Mouse (Mus musculus) CH12.LX (cell line): ENCODE data around the gene Cxcl10. TPM values are rescaled to one million over a fixed set of nuclear protein-coding genes. Genes with fewer than 3 reads are reported as not detected.
A peak's percentile ranks its signal among the peaks of the same experiment; 100 is the strongest.

Source experiments
- DNase-seq: peaks from one replicate; pipeline ENCODE4 v3.0.0-alpha.2; 2013; ENCODE audit errors: extremely low read depth
- H3K27ac ChIP-seq: 2 replicates; pipeline ENCODE4 v1.5.1; 2012; ENCODE audit warnings: low read depth, mild to moderate bottlenecking, control low read depth, moderate library complexity; ENCODE audit not compliant: insufficient read depth
- H3K27me3 ChIP-seq: replicated peaks from 2 replicates; pipeline ENCODE3; 2012; ENCODE audit warnings: inconsistent platforms
- H3K36me3 ChIP-seq, 2 experiments: replicated peaks in 1 of 2; 2 replicates each; pipeline versions ENCODE3 to v1.6.1; 2012; ENCODE audit warnings: inconsistent platforms in 1 of 2, low read length in 1 of 2, mild to moderate bottlenecking in 1 of 2, mixed read lengths in 1 of 2, moderate library complexity in 1 of 2; ENCODE audit not compliant: control insufficient read depth in 1 of 2, insufficient read depth in 1 of 2
- H3K4me1 ChIP-seq, 2 experiments: 2 replicates each; pipeline ENCODE4 v1.6.1; 2012; ENCODE audit warnings: inconsistent platforms in 1 of 2, moderate library complexity in 1 of 2; ENCODE audit not compliant: insufficient read depth in 2 of 2, control insufficient read depth in 1 of 2
- H3K4me2 ChIP-seq: 2 replicates; pipeline ENCODE4 v1.6.1; 2012; ENCODE audit warnings: low read depth, mild to moderate bottlenecking, control low read depth; ENCODE audit not compliant: poor library complexity, insufficient read depth, severe bottlenecking
- H3K4me3 ChIP-seq, 3 experiments: fragments of 150-350 bp in 1 of 3; sonication (generic) in 1 of 3; replicated peaks in 1 of 3; 2 replicates each; pipeline versions ENCODE3 to v1.5.1; 2011 to 2012; ENCODE audit warnings: low read depth in 2 of 3, low read length in 2 of 3, mild to moderate bottlenecking in 2 of 3, moderate library complexity in 2 of 3, control low read depth in 1 of 3, improper control_type of control experiment in 1 of 3, inconsistent platforms in 1 of 3, mixed read lengths in 1 of 3; ENCODE audit not compliant: poor library complexity in 1 of 3
- H3K79me2 ChIP-seq: replicated peaks from 2 replicates; pipeline ENCODE4 v1.6.1; 2012; ENCODE audit warnings: mild to moderate bottlenecking, moderate library complexity; ENCODE audit not compliant: control insufficient read depth, poor library complexity, insufficient read depth, severe bottlenecking; ENCODE audit errors: extremely low read depth
- H3K9ac ChIP-seq: 2 replicates; pipeline ENCODE4 v1.6.1; 2012; ENCODE audit warnings: low read depth, mild to moderate bottlenecking, control low read depth, moderate library complexity; ENCODE audit not compliant: insufficient read depth
- H3K9me3 ChIP-seq: replicated peaks from 2 replicates; pipeline ENCODE3; 2012; ENCODE audit warnings: low read length, inconsistent platforms, mixed read lengths
- CHD2 ChIP-seq: IDR thresholded peaks from 2 replicates; pipeline ENCODE4 v1.6.1; 2011; ENCODE audit warnings: low read length, improper control_type of control experiment
- CTCF ChIP-seq, 2 experiments: IDR thresholded peaks in 1 of 2; conservative IDR thresholded peaks in 1 of 2; 2 replicates each; pipeline ENCODE4 v1.5.1; 2011 to 2012; ENCODE audit warnings: low read depth in 2 of 2, low read length in 2 of 2, improper control_type of control experiment in 1 of 2, inconsistent platforms in 1 of 2, mild to moderate bottlenecking in 1 of 2, moderate library complexity in 1 of 2
- ELF1 ChIP-seq: IDR thresholded peaks from 2 replicates; pipeline ENCODE4 v1.6.1; 2014; ENCODE audit warnings: low read depth, mild to moderate bottlenecking, inconsistent platforms, low read length, improper control_type of control experiment
- EP300 ChIP-seq: IDR thresholded peaks from 2 replicates; pipeline ENCODE4 v1.6.1; 2011; ENCODE audit warnings: low read length, improper control_type of control experiment
- ETS1 ChIP-seq: conservative IDR thresholded peaks from 2 replicates; pipeline ENCODE4 v1.6.1; 2012; ENCODE audit warnings: low read depth, mild to moderate bottlenecking, inconsistent platforms, low read length, improper control_type of control experiment, moderate library complexity
- GABPA ChIP-seq: IDR thresholded peaks from 2 replicates; pipeline ENCODE4 v1.6.1; 2012; ENCODE audit warnings: low read depth, low read length, improper control_type of control experiment, inconsistent platforms; ENCODE audit not compliant: insufficient replicate concordance
- HCFC1 ChIP-seq: IDR thresholded peaks from 2 replicates; pipeline ENCODE4 v1.6.1; 2012; ENCODE audit warnings: low read depth, mild to moderate bottlenecking, inconsistent platforms, low read length, improper control_type of control experiment
- JUND ChIP-seq: conservative IDR thresholded peaks from 2 replicates; pipeline ENCODE4 v1.6.1; 2011; ENCODE audit warnings: low read depth, low read length, improper control_type of control experiment
- MAFK ChIP-seq: IDR thresholded peaks from 2 replicates; pipeline ENCODE4 v1.6.1; 2011; ENCODE audit warnings: low read length, improper control_type of control experiment; ENCODE audit not compliant: insufficient replicate concordance
- MAX ChIP-seq: IDR thresholded peaks from 2 replicates; pipeline ENCODE4 v1.6.1; 2011; ENCODE audit warnings: low read length, improper control_type of control experiment
- MAZ ChIP-seq: IDR thresholded peaks from 2 replicates; pipeline ENCODE4 v1.6.1; 2012; ENCODE audit warnings: low read depth, mild to moderate bottlenecking, inconsistent platforms, low read length, improper control_type of control experiment, moderate library complexity
- MEF2A ChIP-seq: IDR thresholded peaks from 2 replicates; pipeline ENCODE4 v1.6.1; 2014; ENCODE audit warnings: low read depth, mild to moderate bottlenecking, inconsistent platforms, low read length, improper control_type of control experiment, borderline replicate concordance
- MXI1 ChIP-seq: IDR thresholded peaks from 2 replicates; pipeline ENCODE4 v1.6.1; 2011; ENCODE audit warnings: mild to moderate bottlenecking, low read depth, low read length, improper control_type of control experiment
- NELFE ChIP-seq: IDR thresholded peaks from 2 replicates; pipeline ENCODE4 v1.6.1; 2011; ENCODE audit warnings: low read depth, low read length, improper control_type of control experiment
- NRF1 ChIP-seq: IDR thresholded peaks from 2 replicates; pipeline ENCODE4 v1.6.1; 2014; ENCODE audit warnings: low read depth, mild to moderate bottlenecking, inconsistent platforms, low read length, improper control_type of control experiment, moderate library complexity
- POLR2A ChIP-seq: IDR thresholded peaks from 2 replicates; pipeline ENCODE4 v1.6.1; 2011; ENCODE audit warnings: low read depth, mild to moderate bottlenecking, improper control_type of control experiment, low read length
- RAD21 ChIP-seq: IDR thresholded peaks from 2 replicates; pipeline ENCODE4 v1.6.1; 2011; ENCODE audit warnings: low read depth, mild to moderate bottlenecking, low read length, improper control_type of control experiment, moderate library complexity
- SIN3A ChIP-seq: IDR thresholded peaks from 2 replicates; pipeline ENCODE4 v1.6.1; 2012; ENCODE audit warnings: low read length, improper control_type of control experiment, inconsistent platforms
- SMC3 ChIP-seq: IDR thresholded peaks from 2 replicates; pipeline ENCODE4 v1.6.1; 2011; ENCODE audit warnings: low read depth, low read length, improper control_type of control experiment
- TBP ChIP-seq: conservative IDR thresholded peaks from 2 replicates; pipeline ENCODE4 v1.6.1; 2011; ENCODE audit warnings: low read depth, low read length, improper control_type of control experiment
- USF2 ChIP-seq: conservative IDR thresholded peaks from 2 replicates; pipeline ENCODE4 v1.6.1; 2011; ENCODE audit warnings: low read depth, low read length, improper control_type of control experiment
- ZC3H11A ChIP-seq: IDR thresholded peaks from 2 replicates; pipeline ENCODE4 v1.6.1; 2012; ENCODE audit warnings: low read depth, mild to moderate bottlenecking, inconsistent platforms, low read length, improper control_type of control experiment
- ZMIZ1 ChIP-seq: IDR thresholded peaks from 2 replicates; pipeline ENCODE4 v1.6.1; 2012; ENCODE audit warnings: low read depth, mild to moderate bottlenecking, inconsistent platforms, low read length, improper control_type of control experiment
- dilution Hi-C: fragments of 300-500 bp; cut with MboI; formaldehyde crosslinking; loops from 2 replicates; pipeline ENCODE4 v1.14.3; 2020; ENCODE audit warnings: low sequenced_read_pairs; ENCODE audit not compliant: extremely low pct_unique_long_range_greater_than_20kb, extremely low pct_ligation_motif_present
- in situ Hi-C: fragments of 300-500 bp; cut with MboI; formaldehyde crosslinking; loops from 3 replicates; pipeline ENCODE4 v1.14.3; 2019; ENCODE audit warnings: low sequenced_read_pairs, low pct_ligation_motif_present, low pct_unique_long_range_greater_than_20kb, mixed read lengths
- polyA plus RNA-seq: library from polyadenylated mRNA; unstranded; fragments of >175 nt; gene quantifications from 2 replicates; pipeline ENCODE4 v1.2.1, GENCODE M21; 2012; ENCODE audit warnings: low read depth; ENCODE audit not compliant: insufficient read length
- total RNA-seq, 2 experiments: library from RNA; depleted of rRNA; stranded (reverse); fragments of 300-350 nt in 1 of 2; fragments of >200 nt in 1 of 2; gene quantifications; 2 replicates each; pipeline ENCODE4 v1.2.3; 2012 to 2014

The Cxcl10 gene
- total and polyA plus RNA-seq, 3 experiments = 0.30 to 4.9 (median 2.6) TPM

GRCm38 (mm10) chr5:92386643-92387042 is 38.0 kb upstream of the Cxcl10 start:
- in situ Hi-C loops (no loop called here), dilution Hi-C loops (no loop called here)
- DNase-seq = no peak
- Histone ChIP-seq H3K4me1 (peaks cover 1 to 15% of the 10 kb centered on the region in 2 experiments), H3K4me2 (no peak overlapping the region), H3K79me2 (no peaks in the 10 kb centered on the region), H3K9me3 (no peaks in the 10 kb centered on the region), H3K9ac (no peak overlapping the region), H3K27ac (no peak overlapping the region), H3K4me3 (no peak overlapping the region), H3K36me3 (no peaks in the 10 kb centered on the region), H3K27me3 (peaks cover 15% of the 10 kb centered on the region)
- TF ChIP-seq ELF1 = no peak
- TF ChIP-seq NRF1 = 0 out of 2 replicates have a peak, but pooled peaks have one; percentile 18
- TF ChIP-seq MAX = no peak
- no peak for TF ChIP-seq ZMIZ1
- TF ChIP-seq MEF2A = no peak
- TF ChIP-seq CTCF (conservative IDR thresholded peaks at IDR 0.05 in 1 of 2, IDR thresholded peaks at IDR 0.05 in 1 of 2; ENCODE audit: low read depth in 2 of 2, low read length in 2 of 2) = 0 out of 4 replicates have a peak, but pooled peaks of 1 of the 2 experiments have one; percentile 16
- TF ChIP-seq SMC3 = no peak
- no peak for TF ChIP-seq RAD21
- TF ChIP-seq GABPA = no peak

- in situ Hi-C loops (no loop called here), dilution Hi-C loops (no loop called here)
- H3K79me2 ChIP-seq = no peaks in the 10 kb centered on the region
- no peaks in the 10 kb centered on the region for H3K9me3 ChIP-seq
- peaks cover 14% of the 10 kb centered on the region for H3K27me3 ChIP-seq
- TF ChIP-seq USF2 (no peak), MAZ (no peak), TBP (no peak), SMC3 (no peak), CTCF (conservative IDR thresholded peaks at IDR 0.05 in 1 of 2, IDR thresholded peaks at IDR 0.05 in 1 of 2; ENCODE audit: low read depth in 2 of 2, low read length in 2 of 2) (no peak), MAFK (no peak), ZC3H11A (no peak), GABPA (no peak), EP300 (no peak), MXI1 (no peak), POLR2A (no peak), NELFE (no peak), ETS1 (no peak), SIN3A (no peak), NRF1 (no peak), JUND (no peak), HCFC1 (no peak), CHD2 (no peak), MEF2A (no peak)
- H3K9ac ChIP-seq = no peak overlapping the region
- no peaks in the 10 kb centered on the region for H3K36me3 ChIP-seq
- DNase-seq = no peak
- no peak overlapping the region for H3K4me3 ChIP-seq
- H3K4me1 ChIP-seq = peaks cover 6 to 15% of the 10 kb centered on the region in 2 experiments
- no peak overlapping the region for H3K27ac ChIP-seq
- H3K4me2 ChIP-seq = no peak overlapping the region
These were observed 37.4 kb upstream of the Cxcl10 start for GRCm38 (mm10) chr5:92386102-92386501.
